Mouse (Mus musculus) heart, embryonic 12.5 days (tissue): ENCODE measurements around the gene Wiz. TPM values are rescaled to one million over a fixed set of nuclear protein-coding genes. Genes with fewer than 3 reads are reported as not detected.
A peak's percentile ranks its signal among the peaks of the same experiment; 100 is the strongest.

Experiments used
- ATAC-seq: fragments of 200-750 bp; cut with Nextera tagmentation; 2 replicates; pipeline ENCODE4 v1.8.0; 2017; ENCODE audit warnings: moderate TSS enrichment, moderate library complexity; ENCODE audit not compliant: insufficient number of reproducible peaks, low FRiP score
- H3K27ac ChIP-seq: fragments of 300-500 bp; sonication (generic); 2 replicates; pipeline ENCODE4 v1.5.1; 2016; ENCODE audit warnings: mild to moderate bottlenecking, moderate library complexity; ENCODE audit not compliant: poor library complexity, severe bottlenecking
- H3K27me3 ChIP-seq: fragments of 300-500 bp; sonication (generic); replicated peaks from 2 replicates; pipeline ENCODE4 v1.6.1; 2016; ENCODE audit warnings: mild to moderate bottlenecking, moderate library complexity
- H3K36me3 ChIP-seq: fragments of 300-500 bp; sonication (generic); 2 replicates; pipeline ENCODE4 v1.6.1; 2016; ENCODE audit warnings: mild to moderate bottlenecking, moderate library complexity
- H3K4me1 ChIP-seq: fragments of 300-500 bp; sonication (generic); replicated peaks from 2 replicates; pipeline ENCODE4 v1.6.1; 2016; ENCODE audit warnings: mild to moderate bottlenecking
- H3K4me2 ChIP-seq: fragments of 300-500 bp; sonication (generic); 2 replicates; pipeline ENCODE4 v1.6.1; 2016; ENCODE audit warnings: mild to moderate bottlenecking, moderate library complexity
- H3K4me3 ChIP-seq: fragments of 300-500 bp; sonication (generic); 2 replicates; pipeline ENCODE4 v1.5.1; 2016; ENCODE audit warnings: mild to moderate bottlenecking
- H3K9ac ChIP-seq: fragments of 300-500 bp; sonication (generic); 2 replicates; pipeline ENCODE4 v1.6.1; 2016; ENCODE audit warnings: mild to moderate bottlenecking, moderate library complexity
- H3K9me3 ChIP-seq: fragments of 300-500 bp; sonication (generic); replicated peaks from 2 replicates; pipeline ENCODE4 v1.6.1; 2016; ENCODE audit warnings: mild to moderate bottlenecking, moderate library complexity
- WGBS: fragments of 180-500 bp; shearing (Covaris S2); methylation state at CpG from one replicate; pipeline ENCODE4 v1.1.7; 2016; 5-methylcytosine and 5-hydroxymethylcytosine counted together
- polyA plus RNA-seq: library from polyadenylated mRNA; unstranded; fragments of >200 nt; fragmentation: Nextera tagmentation; extraction: Ambion mirVana; gene quantifications from 2 replicates; pipeline ENCODE4 v1.2.1, GENCODE M21; 2016

The Wiz gene
- polyA plus RNA-seq: 23.7 and 23.9 TPM in 2 replicates

- peaks cover 35% of the 10 kb centered on the region for H3K27me3 ChIP-seq
- ATAC-seq: peak; percentile 91
- H3K36me3 ChIP-seq: no peaks in the 10 kb centered on the region
- peak within 1 kb of the TSS; percentile 86 for H3K4me3 ChIP-seq
- H3K27ac ChIP-seq: peak within 1 kb of the TSS; percentile 74
- peak within 1 kb of the TSS; percentile 99 for H3K4me2 ChIP-seq
- H3K4me1 ChIP-seq: peaks cover 20% of the 10 kb centered on the region
- H3K9me3 ChIP-seq: no peaks in the 10 kb centered on the region
- H3K9ac ChIP-seq: peak within 1 kb of the TSS; percentile 88
- 2% methylated on average over 25 of the region's 44 CpGs for WGBS
Measured at GRCm38 (mm10) chr17:32389101-32389659, at the start of gene Wiz. Wiz (minus strand) TSS chr17:32389439.

GRCm38 (mm10) chr17:32437106-32437505 lies 47.9 kb upstream of the Wiz start:
- H3K4me3 ChIP-seq: no peak overlapping the region
- ATAC-seq: no peak
- no peak overlapping the region for H3K9ac ChIP-seq
- no peak overlapping the region for H3K4me2 ChIP-seq
- no peak overlapping the region for H3K27ac ChIP-seq
- H3K4me1 ChIP-seq: no peaks in the 10 kb centered on the region
- peaks cover 12% of the 10 kb centered on the region for H3K27me3 ChIP-seq
- 86% methylated on average over 4 of the region's 4 CpGs for WGBS
- H3K36me3 ChIP-seq: no peaks in the 10 kb centered on the region
- no peaks in the 10 kb centered on the region for H3K9me3 ChIP-seq

- no peaks in the 10 kb centered on the region for H3K4me1 ChIP-seq
- no peak overlapping the region for H3K4me2 ChIP-seq
- no peak overlapping the region for H3K27ac ChIP-seq
- H3K9ac ChIP-seq: no peak overlapping the region
- H3K4me3 ChIP-seq: no peak overlapping the region
- no peak for ATAC-seq
- 62% methylated on average over 5 of the region's 5 CpGs for WGBS
- no peaks in the 10 kb centered on the region for H3K36me3 ChIP-seq
- no peaks in the 10 kb centered on the region for H3K9me3 ChIP-seq
- 0 out of 2 replicates have a peak, but pooled peaks cover 4% of the 10 kb centered on the region for H3K27me3 ChIP-seq
Measured at GRCm38 (mm10) chr17:32435151-32435550, 45.9 kb upstream of the Wiz start.

GRCm38 (mm10) chr17:32434324-32434723 lies 45.1 kb upstream of the Wiz start:
- no peak overlapping the region for H3K4me3 ChIP-seq
- no peak overlapping the region for H3K9ac ChIP-seq
- 49% methylated on average over 4 of the region's 4 CpGs for WGBS
- no peaks in the 10 kb centered on the region for H3K36me3 ChIP-seq
- H3K4me2 ChIP-seq: no peak overlapping the region
- H3K27me3 ChIP-seq: no peaks in the 10 kb centered on the region
- no peak for ATAC-seq
- no peaks in the 10 kb centered on the region for H3K4me1 ChIP-seq
- H3K27ac ChIP-seq: no peak overlapping the region
- H3K9me3 ChIP-seq: no peaks in the 10 kb centered on the region

GRCm38 (mm10) chr17:32431972-32432371 lies 42.7 kb upstream of the Wiz start:
- Histone ChIP-seq H3K4me3 (no peak overlapping the region), H3K27ac (no peak overlapping the region), H3K4me1 (no peaks in the 10 kb centered on the region), H3K9ac (no peak overlapping the region), H3K36me3 (no peaks in the 10 kb centered on the region), H3K9me3 (no peaks in the 10 kb centered on the region), H3K27me3 (peaks cover 3% of the 10 kb centered on the region; the same call in 1 of the 2 replicates), H3K4me2 (no peak overlapping the region)
- WGBS: 44% methylated on average over 3 of the region's 3 CpGs
- ATAC-seq: no peak

GRCm38 (mm10) chr17:32426610-32427009 lies 37.4 kb upstream of the Wiz start:
- no peak overlapping the region for H3K4me3 ChIP-seq
- no peaks in the 10 kb centered on the region for H3K9me3 ChIP-seq
- no peaks in the 10 kb centered on the region for H3K36me3 ChIP-seq
- H3K4me2 ChIP-seq: no peak overlapping the region
- ATAC-seq: no peak
- no peaks in the 10 kb centered on the region for H3K4me1 ChIP-seq
- H3K9ac ChIP-seq: no peak overlapping the region
- peaks cover 7% of the 10 kb centered on the region; the same call in 1 of the 2 replicates for H3K27me3 ChIP-seq
- H3K27ac ChIP-seq: no peak overlapping the region

- Histone ChIP-seq H3K9me3 (no peaks in the 10 kb centered on the region), H3K4me1 (no peaks in the 10 kb centered on the region), H3K36me3 (no peaks in the 10 kb centered on the region), H3K27ac (no peak within 1 kb of the TSS), H3K9ac (no peak within 1 kb of the TSS), H3K4me3 (no peak within 1 kb of the TSS), H3K4me2 (no peak within 1 kb of the TSS), H3K27me3 (peaks cover 7% of the 10 kb centered on the region; the same call in 1 of the 2 replicates)
- ATAC-seq: no peak
- 81% methylated on average over 2 of the region's 2 CpGs for WGBS
Measured at GRCm38 (mm10) chr17:32424034-32424433, 34.8 kb upstream of the Wiz start, which contains the start of gene Pglyrp2. Pglyrp2 (minus strand) TSS chr17:32424167.

GRCm38 (mm10) chr17:32420781-32421180 lies 31.5 kb upstream of the Wiz start:
- Histone ChIP-seq H3K27me3 (peaks cover 23% of the 10 kb centered on the region), H3K4me3 (no peak overlapping the region), H3K4me1 (0 out of 2 replicates have a peak, but pooled peaks cover 2% of the 10 kb centered on the region), H3K27ac (no peak overlapping the region), H3K9me3 (no peaks in the 10 kb centered on the region), H3K36me3 (no peaks in the 10 kb centered on the region), H3K4me2 (no peak overlapping the region), H3K9ac (no peak overlapping the region)
- ATAC-seq: no peak
- WGBS: 73% methylated on average over 8 of the region's 8 CpGs

GRCm38 (mm10) chr17:32419989-32420388 lies 30.8 kb upstream of the Wiz start:
- Histone ChIP-seq H3K27me3 (peaks cover 31% of the 10 kb centered on the region), H3K4me2 (no peak overlapping the region), H3K9me3 (no peaks in the 10 kb centered on the region), H3K4me3 (no peak overlapping the region), H3K36me3 (no peaks in the 10 kb centered on the region), H3K4me1 (0 out of 2 replicates have a peak, but pooled peaks cover 4% of the 10 kb centered on the region), H3K27ac (no peak overlapping the region), H3K9ac (no peak overlapping the region)
- no peak for ATAC-seq
- 61% methylated on average over 2 of the region's 2 CpGs for WGBS

- no peak for ATAC-seq
- 88% methylated on average over 14 of the region's 14 CpGs for WGBS
- Histone ChIP-seq H3K27me3 (peaks cover 41% of the 10 kb centered on the region), H3K4me1 (0 out of 2 replicates have a peak, but pooled peaks cover 4% of the 10 kb centered on the region), H3K9ac (no peak overlapping the region), H3K4me2 (no peak overlapping the region), H3K4me3 (no peak overlapping the region), H3K36me3 (no peaks in the 10 kb centered on the region), H3K9me3 (no peaks in the 10 kb centered on the region), H3K27ac (no peak overlapping the region)
Measured at GRCm38 (mm10) chr17:32416771-32417170, 27.5 kb upstream of the Wiz start.

GRCm38 (mm10) chr17:32415417-32416020 lies 26.3 kb upstream of the Wiz start:
- H3K4me2 ChIP-seq: peak overlapping the region; percentile 40; the same call in 1 of the 2 replicates
- no peaks in the 10 kb centered on the region for H3K9me3 ChIP-seq
- H3K4me3 ChIP-seq: peak overlapping the region; percentile 17
- H3K36me3 ChIP-seq: no peaks in the 10 kb centered on the region
- no peak overlapping the region for H3K27ac ChIP-seq
- 23% methylated on average over 24 of the region's 24 CpGs for WGBS
- no peak for ATAC-seq
- H3K9ac ChIP-seq: no peak overlapping the region
- H3K4me1 ChIP-seq: 0 out of 2 replicates have a peak, but pooled peaks cover 4% of the 10 kb centered on the region
- H3K27me3 ChIP-seq: peaks cover 41% of the 10 kb centered on the region
